Mouse (Mus musculus) heart, embryonic 13.5 days (tissue): ENCODE results near the gene Ank2. TPM values are rescaled to one million over a fixed set of nuclear protein-coding genes. Genes with fewer than 3 reads are reported as not detected.
"Not testable (repeated sequence)": the region's sequence is repeated elsewhere in the genome, so short reads cannot be mapped to it uniquely, and the experiment has no call there.

ENCODE experiments used
- ATAC-seq: fragments of 200-750 bp; cut with Nextera tagmentation; 2 replicates; pipeline ENCODE4 v1.8.0; 2017; ENCODE audit warnings: moderate TSS enrichment; ENCODE audit not compliant: insufficient number of reproducible peaks, low FRiP score, low TSS enrichment; ENCODE audit errors: extremely low read depth
- H3K27ac ChIP-seq: fragments of 300-500 bp; sonication (generic); replicated peaks from 2 replicates; pipeline ENCODE4 v1.5.1; 2015; ENCODE audit warnings: moderate library complexity, mild to moderate bottlenecking, inconsistent platforms
- H3K27me3 ChIP-seq: fragments of 300-500 bp; sonication (generic); replicated peaks from 2 replicates; pipeline ENCODE4 v1.6.1; 2015; ENCODE audit warnings: mild to moderate bottlenecking, inconsistent platforms
- H3K36me3 ChIP-seq: fragments of 300-500 bp; sonication (generic); 2 replicates; pipeline ENCODE4 v1.6.1; 2015; ENCODE audit warnings: mild to moderate bottlenecking, inconsistent platforms
- H3K4me1 ChIP-seq: fragments of 300-500 bp; sonication (generic); 2 replicates; pipeline ENCODE4 v1.6.1; 2015; ENCODE audit warnings: inconsistent platforms
- H3K4me2 ChIP-seq: fragments of 300-500 bp; sonication (generic); 2 replicates; pipeline ENCODE4 v1.6.1; 2015; ENCODE audit warnings: inconsistent platforms, mild to moderate bottlenecking, moderate library complexity
- H3K4me3 ChIP-seq: fragments of 300-500 bp; sonication (generic); 2 replicates; pipeline ENCODE4 v1.5.1; 2015; ENCODE audit warnings: moderate library complexity, mild to moderate bottlenecking, inconsistent platforms
- H3K9ac ChIP-seq: fragments of 300-500 bp; sonication (generic); 2 replicates; pipeline ENCODE4 v1.6.1; 2015; ENCODE audit warnings: inconsistent platforms, mild to moderate bottlenecking, moderate library complexity
- H3K9me3 ChIP-seq: fragments of 300-500 bp; sonication (generic); 2 replicates; pipeline ENCODE4 v1.6.1; 2016; ENCODE audit warnings: inconsistent platforms
- WGBS: fragments of 180-500 bp; shearing (Covaris S2); methylation state at CpG from one replicate; pipeline ENCODE4 v1.1.7; 2015; ENCODE audit warnings: mixed read lengths; 5-methylcytosine and 5-hydroxymethylcytosine counted together
- polyA plus RNA-seq: library from polyadenylated mRNA; unstranded; fragments of >200 nt; fragmentation: Nextera tagmentation; extraction: Ambion mirVana; gene quantifications from 2 replicates; pipeline ENCODE4 v1.2.1, GENCODE M21; 2015

Ank2 gene
- polyA plus RNA-seq, 1 experiment from 2014 or later: 27.6 TPM

DNA sequence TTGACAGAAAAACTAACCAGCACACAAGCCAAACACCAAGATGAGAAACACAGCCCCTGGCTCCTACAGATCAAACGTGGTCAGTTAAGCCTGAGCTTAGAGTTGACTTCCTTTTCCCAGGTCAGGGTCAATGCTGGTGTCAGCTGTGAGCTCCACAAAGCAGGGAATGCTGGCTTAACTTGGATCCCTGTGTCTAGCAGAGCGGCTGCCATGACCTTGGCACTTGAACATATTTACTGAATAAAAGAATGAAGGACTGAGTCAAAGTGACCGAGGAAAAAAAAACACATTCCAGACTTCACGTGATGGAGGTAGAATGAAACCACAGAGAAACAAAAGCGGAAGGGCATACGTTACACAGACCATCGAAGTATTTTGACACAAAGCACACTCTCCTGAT lies 150.2 kb downstream of the Ank2 start:
- Histone ChIP-seq H3K27me3 (no peaks in the 10 kb centered on the region), H3K4me3 (no peak overlapping the region), H3K4me2 (no peak overlapping the region), H3K4me1 (no peaks in the 10 kb centered on the region), H3K9ac (no peak overlapping the region), H3K9me3 (peaks cover 6% of the 10 kb centered on the region; the same call in 1 of the 2 replicates), H3K36me3 (no peaks in the 10 kb centered on the region), H3K27ac (no peak overlapping the region)
- 65% methylated on average over 7 of the region's 7 CpGs for WGBS
- ATAC-seq: no peak

DNA sequence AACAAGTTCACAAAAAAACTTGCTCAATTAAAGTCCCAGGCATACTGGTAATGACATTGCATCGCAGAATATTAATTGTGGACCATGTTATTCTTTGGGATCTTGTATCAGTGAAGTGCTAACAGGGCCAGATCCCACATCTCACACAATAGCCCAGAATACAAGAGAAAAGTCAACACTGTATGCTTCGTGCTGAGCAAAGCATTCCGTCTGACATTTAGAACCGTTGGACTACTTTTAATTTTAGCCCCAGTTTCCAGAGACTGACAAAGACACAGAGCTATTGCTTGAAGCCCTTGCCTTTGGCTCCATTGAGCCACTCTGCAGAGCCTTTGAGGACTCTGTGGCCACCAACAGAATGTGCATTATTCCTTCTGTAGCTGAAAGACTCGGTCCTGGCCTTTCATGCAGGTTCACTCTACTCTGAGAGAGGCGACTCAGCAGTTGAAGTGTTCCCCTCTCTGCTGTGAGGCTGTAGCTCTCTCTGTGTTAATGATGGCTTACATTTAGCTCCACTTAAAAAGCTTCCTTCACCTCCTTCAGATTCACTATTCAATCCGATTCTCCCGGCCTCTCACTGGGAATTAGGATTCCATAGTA lies 153.2 kb downstream of the Ank2 start:
- no peak overlapping the region for H3K27ac ChIP-seq
- H3K9ac ChIP-seq: no peak overlapping the region
- ATAC-seq: no peak
- WGBS: 73% methylated on average over 8 of the region's 8 CpGs
- H3K4me1 ChIP-seq: no peaks in the 10 kb centered on the region
- H3K9me3 ChIP-seq: peaks cover 6% of the 10 kb centered on the region; the same call in 1 of the 2 replicates
- H3K4me3 ChIP-seq: no peak overlapping the region
- H3K36me3 ChIP-seq: no peaks in the 10 kb centered on the region
- no peaks in the 10 kb centered on the region for H3K27me3 ChIP-seq
- H3K4me2 ChIP-seq: no peak overlapping the region

DNA sequence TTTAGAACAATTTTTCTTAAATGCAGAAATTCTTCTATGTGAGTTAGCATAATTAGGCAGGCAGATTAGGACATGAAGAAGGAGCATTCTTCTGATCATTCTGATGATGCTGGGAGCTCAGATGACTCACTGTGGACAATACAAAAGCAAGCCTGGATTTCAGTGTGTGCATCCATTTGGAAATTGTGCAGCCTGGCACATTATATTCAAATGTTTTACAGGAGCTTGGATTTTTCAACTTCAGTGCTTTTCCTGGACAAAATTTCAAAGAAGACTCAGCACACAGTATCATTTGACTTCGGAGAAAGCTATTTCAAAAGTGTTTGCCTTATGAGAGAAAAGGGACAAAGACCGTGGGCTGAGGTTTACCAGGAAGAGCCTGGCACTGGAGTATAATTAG lies 157.8 kb downstream of the Ank2 start:
- Histone ChIP-seq H3K4me1 (no peaks in the 10 kb centered on the region), H3K36me3 (no peaks in the 10 kb centered on the region), H3K27me3 (no peaks in the 10 kb centered on the region), H3K4me2 (no peak overlapping the region), H3K27ac (no peak overlapping the region), H3K9ac (no peak overlapping the region), H3K9me3 (no peaks in the 10 kb centered on the region), H3K4me3 (no peak overlapping the region)
- WGBS: 86% methylated on average over 2 of the region's 2 CpGs
- no peak for ATAC-seq

DNA sequence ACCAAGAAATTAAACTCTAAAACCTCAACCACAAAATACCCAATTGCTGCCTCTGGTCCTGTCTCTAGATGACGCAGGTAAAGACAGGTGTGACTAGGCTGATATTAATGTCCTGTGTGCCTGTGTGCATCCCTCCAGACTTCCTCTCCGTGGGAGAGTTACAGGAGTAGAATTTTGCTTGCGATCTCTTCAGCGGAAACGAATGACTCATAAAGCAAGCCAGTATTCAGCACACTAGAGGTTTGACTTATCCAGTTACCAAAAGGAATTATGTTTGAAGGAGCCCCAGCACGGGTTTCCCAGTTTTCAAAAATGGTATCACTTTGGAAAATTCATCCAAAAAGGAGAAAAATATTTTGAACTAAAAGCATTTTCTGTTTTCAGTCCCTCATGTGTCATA lies 164.3 kb downstream of the Ank2 start:
- Histone ChIP-seq H3K27me3 (no peaks in the 10 kb centered on the region), H3K36me3 (no peaks in the 10 kb centered on the region), H3K4me3 (no peak overlapping the region), H3K9ac (no peak overlapping the region), H3K27ac (no peak overlapping the region), H3K4me1 (no peaks in the 10 kb centered on the region), H3K9me3 (no peaks in the 10 kb centered on the region), H3K4me2 (no peak overlapping the region)
- WGBS: 86% methylated on average over 6 of the region's 6 CpGs
- no peak for ATAC-seq

DNA sequence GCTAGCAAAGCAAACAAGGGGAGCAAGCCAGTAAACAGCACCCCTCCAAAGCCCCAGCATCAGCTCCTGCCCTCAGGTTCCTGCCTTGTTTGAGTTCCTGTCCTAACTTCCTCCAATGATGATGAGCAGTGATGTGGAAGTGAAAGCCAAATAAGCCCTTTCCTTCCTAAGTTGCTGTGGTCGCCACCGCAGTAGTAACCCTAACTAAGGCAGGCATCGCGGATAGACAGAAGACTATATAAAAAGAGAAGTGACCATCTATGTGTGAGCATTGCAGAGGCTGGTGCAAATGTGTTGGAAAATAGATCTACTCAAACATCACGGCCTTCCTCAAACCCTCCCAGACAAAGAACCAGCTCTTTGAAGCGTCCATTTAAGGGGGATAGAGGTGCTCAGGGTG lies 167.6 kb downstream of the Ank2 start:
- ATAC-seq: no peak
- H3K4me3 ChIP-seq: no peak overlapping the region
- 88% methylated on average over 6 of the region's 6 CpGs for WGBS

DNA sequence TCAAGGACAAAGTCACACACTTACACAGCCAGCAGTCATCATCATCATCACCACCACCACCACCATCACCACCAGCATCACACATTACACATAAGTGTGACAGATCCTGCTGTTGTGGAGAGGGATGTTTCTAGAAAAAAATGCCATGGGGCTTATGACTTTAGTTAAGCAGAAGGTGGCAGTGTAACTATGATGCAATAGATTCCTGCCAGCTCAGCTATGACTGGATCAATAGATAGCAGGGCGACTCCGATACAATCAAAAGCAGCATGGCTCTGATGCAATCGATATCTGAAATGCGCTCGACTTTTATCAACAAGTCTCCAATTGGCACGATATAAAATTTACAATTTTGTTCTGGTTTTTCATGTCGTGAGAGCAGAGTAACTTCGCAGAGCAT lies 172.8 kb downstream of the Ank2 start:
- Histone ChIP-seq H3K4me2 (no peak overlapping the region), H3K27ac (no peak overlapping the region), H3K27me3 (no peaks in the 10 kb centered on the region), H3K4me1 (no peaks in the 10 kb centered on the region), H3K9ac (no peak overlapping the region), H3K9me3 (no peaks in the 10 kb centered on the region), H3K36me3 (no peaks in the 10 kb centered on the region), H3K4me3 (no peak overlapping the region)
- ATAC-seq: no peak
- WGBS: 79% methylated on average over 8 of the region's 8 CpGs

More for the DNA sequence above, 167.6 kb downstream of the Ank2 start:
- no peaks in the 10 kb centered on the region for H3K4me1 ChIP-seq
- H3K4me2 ChIP-seq: no peak overlapping the region
- no peaks in the 10 kb centered on the region for H3K9me3 ChIP-seq
- no peaks in the 10 kb centered on the region for H3K36me3 ChIP-seq
- no peak overlapping the region for H3K9ac ChIP-seq
- H3K27ac ChIP-seq: no peak overlapping the region
- H3K27me3 ChIP-seq: no peaks in the 10 kb centered on the region

DNA sequence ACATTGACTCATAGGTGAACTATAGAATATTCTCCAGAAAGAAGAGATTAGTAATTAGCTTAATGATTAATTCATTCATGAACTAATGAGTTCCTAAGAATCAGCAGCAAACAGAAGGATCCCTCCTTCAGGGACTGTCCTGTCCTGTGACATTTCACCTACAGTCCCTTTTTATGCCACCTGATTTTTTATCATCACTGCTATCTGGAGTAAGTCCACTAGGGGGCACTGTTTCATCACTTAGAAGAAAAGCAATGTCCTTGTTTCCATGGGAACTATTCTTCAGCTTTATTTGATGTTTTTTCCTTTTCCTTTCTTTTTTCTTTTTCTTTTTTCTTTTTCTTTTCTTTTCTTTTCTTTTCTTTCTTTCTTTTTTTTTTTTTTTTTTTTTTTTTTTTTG lies 176.3 kb downstream of the Ank2 start:
- no peaks in the 10 kb centered on the region for H3K4me1 ChIP-seq
- no peak for ATAC-seq
- no peaks in the 10 kb centered on the region for H3K27me3 ChIP-seq
- H3K4me2 ChIP-seq: no peak overlapping the region
- no peaks in the 10 kb centered on the region for H3K9me3 ChIP-seq
- H3K36me3 ChIP-seq: no peaks in the 10 kb centered on the region
- H3K27ac ChIP-seq: no peak overlapping the region
- H3K9ac ChIP-seq: no peak overlapping the region
- no peak overlapping the region for H3K4me3 ChIP-seq

DNA sequence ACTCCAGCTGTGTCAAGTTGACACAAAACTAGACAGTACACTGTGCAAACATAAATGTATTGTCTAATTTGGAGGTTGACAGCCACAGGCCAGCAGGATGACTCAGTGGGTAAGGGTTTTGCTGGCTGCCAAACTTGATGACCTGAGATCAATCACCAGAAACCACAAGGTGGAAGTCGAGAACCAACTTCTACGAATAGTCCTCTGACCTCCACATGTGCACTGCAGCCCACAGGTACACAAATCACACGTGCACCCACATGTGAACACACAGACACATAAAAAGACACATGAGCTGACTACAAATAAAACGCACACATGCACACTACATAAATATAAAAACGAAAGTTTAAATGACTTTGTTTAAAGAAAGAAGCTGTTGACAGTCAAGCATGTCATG lies 177.5 kb downstream of the Ank2 start:
- Histone ChIP-seq H3K36me3 (no peaks in the 10 kb centered on the region), H3K9ac (no peak overlapping the region), H3K9me3 (no peaks in the 10 kb centered on the region), H3K4me1 (no peaks in the 10 kb centered on the region), H3K27me3 (no peaks in the 10 kb centered on the region), H3K4me3 (no peak overlapping the region), H3K27ac (no peak overlapping the region), H3K4me2 (no peak overlapping the region)
- ATAC-seq: no peak
- WGBS: 58% methylated on average over 5 of the region's 5 CpGs

DNA sequence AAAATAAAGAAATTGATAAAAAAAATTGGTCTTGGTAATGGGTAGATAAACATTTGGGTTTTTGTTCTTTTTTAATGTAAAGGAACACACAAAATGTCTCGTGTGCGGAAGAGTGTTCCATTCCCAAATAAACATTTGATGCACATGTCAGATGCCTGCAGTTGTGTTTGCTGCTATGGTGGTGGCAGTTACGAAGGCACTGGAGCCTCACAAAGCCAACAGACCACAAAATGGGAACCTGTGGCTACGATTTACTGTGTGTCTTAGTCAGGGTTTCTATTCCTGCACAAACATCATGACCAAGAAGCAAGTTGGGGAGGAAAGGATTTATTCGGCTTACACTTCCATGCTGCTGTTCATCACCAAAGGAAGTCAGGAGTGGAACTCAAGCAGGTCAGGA lies 178.1 kb downstream of the Ank2 start:
- not testable (repeated sequence) for H3K4me1 ChIP-seq, H3K36me3 ChIP-seq, H3K9me3 ChIP-seq, H3K4me3 ChIP-seq, H3K27me3 ChIP-seq, ATAC-seq, H3K4me2 ChIP-seq, H3K27ac ChIP-seq, H3K9ac ChIP-seq
- 82% methylated on average over 5 of the region's 5 CpGs for WGBS

DNA sequence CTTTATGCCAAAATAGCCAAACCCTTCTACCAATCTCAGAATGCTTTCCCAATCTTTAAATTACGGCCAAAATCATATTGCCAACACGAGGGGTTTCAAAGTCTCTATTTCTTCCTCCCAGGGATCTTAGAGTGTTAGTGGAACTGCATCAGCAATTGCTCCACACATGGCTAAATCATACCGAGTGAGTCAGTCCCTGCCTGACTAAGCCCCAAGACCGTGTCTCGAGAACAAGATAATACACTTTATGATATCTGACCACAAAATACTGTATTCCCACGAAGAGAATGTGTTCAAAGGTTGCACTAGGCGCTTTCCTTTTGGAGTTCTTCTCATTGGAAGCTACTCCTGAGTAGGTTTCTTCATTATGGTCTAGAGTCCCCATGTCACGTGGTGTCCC lies 178.8 kb downstream of the Ank2 start:
- ATAC-seq: no peak
- no peak overlapping the region for H3K4me3 ChIP-seq
- no peaks in the 10 kb centered on the region for H3K4me1 ChIP-seq
- no peak overlapping the region for H3K9ac ChIP-seq
- no peaks in the 10 kb centered on the region for H3K36me3 ChIP-seq
- no peak overlapping the region for H3K4me2 ChIP-seq
- no peaks in the 10 kb centered on the region for H3K27me3 ChIP-seq
- H3K9me3 ChIP-seq: no peaks in the 10 kb centered on the region
- H3K27ac ChIP-seq: no peak overlapping the region
- WGBS: 70% methylated on average over 8 of the region's 8 CpGs

DNA sequence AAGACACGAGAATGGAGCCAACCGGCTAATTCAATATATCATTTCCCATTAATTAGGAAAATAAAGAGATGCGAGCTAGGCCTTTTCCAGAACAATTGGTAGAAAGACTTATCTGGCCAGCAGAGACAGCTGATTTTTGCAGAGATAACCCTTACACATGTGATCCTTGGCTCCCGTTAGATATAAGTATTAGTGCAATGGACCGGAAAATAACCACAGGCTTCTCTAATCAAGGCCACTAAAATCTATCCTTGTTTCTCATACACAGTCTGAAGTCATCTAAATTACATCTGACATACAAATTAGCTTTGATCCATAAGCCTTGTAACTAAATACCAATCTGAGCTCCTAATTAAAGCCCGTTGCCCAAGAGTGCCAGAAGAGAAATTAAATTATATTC lies 181.5 kb downstream of the Ank2 start:
- Histone ChIP-seq H3K36me3 (no peaks in the 10 kb centered on the region), H3K4me3 (no peak overlapping the region), H3K9me3 (no peaks in the 10 kb centered on the region), H3K27me3 (no peaks in the 10 kb centered on the region), H3K27ac (no peak overlapping the region), H3K4me1 (no peaks in the 10 kb centered on the region), H3K4me2 (no peak overlapping the region), H3K9ac (no peak overlapping the region)
- no peak for ATAC-seq
- 82% methylated on average over 6 of the region's 6 CpGs for WGBS

DNA sequence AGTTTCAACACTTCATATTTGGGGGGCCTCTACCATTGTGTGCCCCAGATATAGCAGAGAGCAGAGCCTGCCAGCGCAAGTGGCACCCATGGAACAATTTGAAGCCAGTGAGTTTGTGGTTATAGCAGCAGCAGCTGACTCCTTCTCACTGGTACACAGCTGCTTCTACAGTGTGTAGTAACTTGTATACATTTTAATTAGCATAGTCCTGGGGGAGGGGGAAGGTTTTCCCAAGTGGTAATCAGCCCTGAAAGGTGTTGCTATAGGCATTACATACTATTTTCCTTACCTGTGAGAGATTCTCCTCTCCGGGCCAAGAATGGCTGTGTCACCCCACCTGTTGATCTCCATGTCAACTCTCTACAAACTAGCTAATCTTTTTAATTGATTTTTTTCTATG lies 182.4 kb downstream of the Ank2 start:
- WGBS: 83% methylated on average over 2 of the region's 2 CpGs
- no peak overlapping the region for H3K9ac ChIP-seq
- H3K9me3 ChIP-seq: no peaks in the 10 kb centered on the region
- no peaks in the 10 kb centered on the region for H3K36me3 ChIP-seq
- ATAC-seq: no peak
- no peak overlapping the region for H3K27ac ChIP-seq
- H3K4me1 ChIP-seq: no peaks in the 10 kb centered on the region
- H3K4me2 ChIP-seq: no peak overlapping the region
- no peaks in the 10 kb centered on the region for H3K27me3 ChIP-seq
- no peak overlapping the region for H3K4me3 ChIP-seq
